Mouse (Mus musculus): ENCODE results near the gene Gabarapl1.
"Not testable (repeated sequence)": the region's sequence is repeated elsewhere in the genome, so short reads cannot be mapped to it uniquely, and the experiment has no call there.

The Gabarapl1 gene

GRCm38 (mm10) chr6:129532942-129533860, at the start of gene Gabarapl1:
TSS of gene Gabarapl1 (plus strand) at chr6:129533160.
- peak; percentile 62 for DNase-seq (ENCODE audit: low read depth, low spot score)
- H3K27me3 ChIP-seq (ENCODE audit: control insufficient read depth, insufficient read depth, low read length, poor library complexity, severe bottlenecking), result no peaks in the 10 kb centered on the region
- H3K36me3 ChIP-seq (ENCODE audit: control insufficient read depth, insufficient read depth, low read length, poor library complexity, severe bottlenecking), result no peaks in the 10 kb centered on the region

- peak; percentile 66 for DNase-seq (ENCODE audit: low read depth, low spot score)
- Histone ChIP-seq H3K36me3 (ENCODE audit: control insufficient read depth, insufficient read depth, low read length, poor library complexity, severe bottlenecking) (no peaks in the 10 kb centered on the region), H3K27me3 (ENCODE audit: control insufficient read depth, insufficient read depth, low read length, poor library complexity, severe bottlenecking) (no peaks in the 10 kb centered on the region)
Observed at GRCm38 (mm10) chr6:129494924-129495323, 38.0 kb upstream of the Gabarapl1 start.

- Histone ChIP-seq H3K27me3 (ENCODE audit: control insufficient read depth, insufficient read depth, low read length, poor library complexity, severe bottlenecking) (no peaks in the 10 kb centered on the region), H3K36me3 (ENCODE audit: control insufficient read depth, insufficient read depth, low read length, poor library complexity, severe bottlenecking) (no peaks in the 10 kb centered on the region)
- peak; percentile 50 for DNase-seq (ENCODE audit: low read depth, low spot score)
Observed at GRCm38 (mm10) chr6:129497345-129498218, 35.4 kb upstream of the Gabarapl1 start.

GRCm38 (mm10) chr6:129499516-129499915, 33.4 kb upstream of the Gabarapl1 start:
- not testable (repeated sequence) for H3K36me3 ChIP-seq (ENCODE audit: control insufficient read depth, insufficient read depth, low read length, poor library complexity, severe bottlenecking); DNase-seq (ENCODE audit: low read depth, low spot score); H3K27me3 ChIP-seq (ENCODE audit: control insufficient read depth, insufficient read depth, low read length, poor library complexity, severe bottlenecking)

GRCm38 (mm10) chr6:129503471-129503870, 29.5 kb upstream of the Gabarapl1 start:
- Histone ChIP-seq H3K36me3 (ENCODE audit: control insufficient read depth, insufficient read depth, low read length, poor library complexity, severe bottlenecking) (no peaks in the 10 kb centered on the region), H3K27me3 (ENCODE audit: control insufficient read depth, insufficient read depth, low read length, poor library complexity, severe bottlenecking) (no peaks in the 10 kb centered on the region)
- no peak for DNase-seq (ENCODE audit: low read depth, low spot score)

- H3K27me3 ChIP-seq (ENCODE audit: control insufficient read depth, insufficient read depth, low read length, poor library complexity, severe bottlenecking), result no peaks in the 10 kb centered on the region
- no peak for DNase-seq (ENCODE audit: low read depth, low spot score)
- no peaks in the 10 kb centered on the region for H3K36me3 ChIP-seq (ENCODE audit: control insufficient read depth, insufficient read depth, low read length, poor library complexity, severe bottlenecking)
Observed at GRCm38 (mm10) chr6:129507024-129507423, 25.9 kb upstream of the Gabarapl1 start, which contains the start of gene Olr1. TSS of gene Olr1 (minus strand) at chr6:129507165.

GRCm38 (mm10) chr6:129510120-129510911, 22.6 kb upstream of the Gabarapl1 start:
- DNase-seq (ENCODE audit: low read depth, low spot score), result no peak
- no peaks in the 10 kb centered on the region for H3K27me3 ChIP-seq (ENCODE audit: control insufficient read depth, insufficient read depth, low read length, poor library complexity, severe bottlenecking)
- no peaks in the 10 kb centered on the region for H3K36me3 ChIP-seq (ENCODE audit: control insufficient read depth, insufficient read depth, low read length, poor library complexity, severe bottlenecking)

GRCm38 (mm10) chr6:129512367-129512766, 20.6 kb upstream of the Gabarapl1 start, which contains the start of gene Tmem52b:
TSS of gene Tmem52b (plus strand) at chr6:129512555.
- no peak for DNase-seq (ENCODE audit: low read depth, low spot score)
- H3K27me3 ChIP-seq (ENCODE audit: control insufficient read depth, insufficient read depth, low read length, poor library complexity, severe bottlenecking), result no peaks in the 10 kb centered on the region

GRCm38 (mm10) chr6:129512868-129513267, 20.1 kb upstream of the Gabarapl1 start:
- no peaks in the 10 kb centered on the region for H3K36me3 ChIP-seq (ENCODE audit: control insufficient read depth, insufficient read depth, low read length, poor library complexity, severe bottlenecking)
- H3K27me3 ChIP-seq (ENCODE audit: control insufficient read depth, insufficient read depth, low read length, poor library complexity, severe bottlenecking), result no peaks in the 10 kb centered on the region
- no peak for DNase-seq (ENCODE audit: low read depth, low spot score)

More at GRCm38 (mm10) chr6:129512367-129512766, 20.6 kb upstream of the Gabarapl1 start, which contains the start of gene Tmem52b:
- H3K36me3 ChIP-seq (ENCODE audit: control insufficient read depth, insufficient read depth, low read length, poor library complexity, severe bottlenecking), result no peaks in the 10 kb centered on the region

GRCm38 (mm10) chr6:129513409-129513808, 19.6 kb upstream of the Gabarapl1 start:
- Histone ChIP-seq H3K27me3 (ENCODE audit: control insufficient read depth, insufficient read depth, low read length, poor library complexity, severe bottlenecking) (no peaks in the 10 kb centered on the region), H3K36me3 (ENCODE audit: control insufficient read depth, insufficient read depth, low read length, poor library complexity, severe bottlenecking) (no peaks in the 10 kb centered on the region)
- no peak for DNase-seq (ENCODE audit: low read depth, low spot score)

GRCm38 (mm10) chr6:129514376-129514775, 18.6 kb upstream of the Gabarapl1 start:
- no peaks in the 10 kb centered on the region for H3K27me3 ChIP-seq (ENCODE audit: control insufficient read depth, insufficient read depth, low read length, poor library complexity, severe bottlenecking)
- DNase-seq (ENCODE audit: low read depth, low spot score), result no peak

GRCm38 (mm10) chr6:129515068-129515467, 17.9 kb upstream of the Gabarapl1 start:
- Histone ChIP-seq H3K36me3 (ENCODE audit: control insufficient read depth, insufficient read depth, low read length, poor library complexity, severe bottlenecking) (no peaks in the 10 kb centered on the region), H3K27me3 (ENCODE audit: control insufficient read depth, insufficient read depth, low read length, poor library complexity, severe bottlenecking) (no peaks in the 10 kb centered on the region)
- no peak for DNase-seq (ENCODE audit: low read depth, low spot score)

More at GRCm38 (mm10) chr6:129514376-129514775, 18.6 kb upstream of the Gabarapl1 start:
- no peaks in the 10 kb centered on the region for H3K36me3 ChIP-seq (ENCODE audit: control insufficient read depth, insufficient read depth, low read length, poor library complexity, severe bottlenecking)

GRCm38 (mm10) chr6:129516388-129516787, 16.6 kb upstream of the Gabarapl1 start:
- no peak for DNase-seq (ENCODE audit: low read depth, low spot score)
- Histone ChIP-seq H3K36me3 (ENCODE audit: control insufficient read depth, insufficient read depth, low read length, poor library complexity, severe bottlenecking) (no peaks in the 10 kb centered on the region), H3K27me3 (ENCODE audit: control insufficient read depth, insufficient read depth, low read length, poor library complexity, severe bottlenecking) (no peaks in the 10 kb centered on the region)

Measured in splenic B cell, adult 2 months (primary cell).